Mouse (Mus musculus) urinary bladder, adult 2 months (tissue): ENCODE measurements around the gene Trappc3l. TPM values are rescaled to one million over a fixed set of nuclear protein-coding genes. Genes with fewer than 3 reads are reported as not detected.

Source experiments
- DNase-seq: peaks from one replicate; pipeline ENCODE4 v3.0.0; 2022; ENCODE audit warnings: low spot score
- polyA plus RNA-seq: library from polyadenylated mRNA; depleted of rRNA; stranded (reverse); fragments of >200 nt; gene quantifications from 2 replicates; pipeline ENCODE4 v1.2.3, GENCODE M21; 2012

Trappc3l gene
- polyA plus RNA-seq, 1 experiment = 0.07 TPM

DNA sequence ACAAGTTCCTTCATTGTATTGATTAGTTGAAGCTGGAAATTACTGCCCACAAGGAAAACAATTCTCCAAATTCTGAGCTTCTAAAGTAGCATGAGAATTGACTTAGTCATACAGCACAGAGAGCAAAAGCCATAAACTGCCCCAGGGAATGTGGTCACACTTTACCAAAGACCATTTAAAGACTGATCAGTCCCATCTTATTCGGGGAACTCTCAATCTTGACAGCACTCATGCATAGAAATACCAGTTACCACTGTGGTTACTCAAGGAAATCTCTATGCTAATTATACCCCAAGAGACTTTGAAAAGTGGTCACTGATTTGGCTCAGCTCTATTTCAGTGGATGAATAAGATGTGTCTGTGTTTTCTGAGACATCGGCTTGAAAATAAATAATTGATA lies 57.8 kb downstream of the Trappc3l start:
- no peak for DNase-seq

DNA sequence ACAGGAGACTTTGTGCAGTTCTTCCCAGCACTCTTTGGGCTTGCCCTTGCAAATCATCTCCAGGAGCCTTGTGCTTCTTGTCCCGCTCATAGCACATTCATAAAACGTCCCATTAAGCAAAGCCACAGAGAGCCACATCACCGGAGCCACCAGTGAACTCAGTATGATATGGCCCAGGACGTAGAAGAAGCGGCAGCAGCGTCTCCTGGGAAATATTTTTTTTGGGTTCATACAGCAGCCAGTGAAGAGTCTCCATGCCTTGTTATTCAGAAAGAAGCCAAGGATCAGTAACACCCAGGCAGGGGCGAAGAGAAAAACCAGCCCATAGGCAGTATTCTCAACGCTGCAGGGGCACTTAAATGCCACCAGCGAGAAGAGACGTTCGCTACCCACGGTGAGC lies 58.6 kb downstream of the Trappc3l start:
- DNase-seq = no peak

DNA sequence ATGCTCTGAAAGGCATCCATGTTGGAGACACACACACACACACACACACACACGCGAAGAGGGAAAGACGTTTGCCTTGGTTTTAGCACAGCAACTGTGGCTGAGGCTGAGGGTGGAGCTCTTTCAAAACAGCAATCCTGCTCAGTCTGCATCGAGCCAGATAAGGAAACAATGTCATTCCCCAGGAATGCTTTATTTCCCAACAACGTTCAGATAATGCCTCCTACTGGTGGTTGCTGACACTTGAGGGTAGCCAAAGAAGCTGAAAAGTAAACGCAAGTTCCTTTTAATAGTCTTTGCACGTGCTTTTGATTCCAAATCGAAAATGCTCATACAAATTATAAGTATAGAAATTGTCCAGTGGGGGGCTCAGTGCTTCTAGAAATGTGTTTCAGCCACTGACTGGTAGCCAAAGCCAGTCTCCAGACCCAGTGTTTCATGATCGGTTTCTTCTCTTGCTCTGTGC lies 59.1 kb downstream of the Trappc3l start, which contains the start of gene Calhm5:
TSS of gene Calhm5 (minus strand) at position 102 of the 466 bp plus-strand sequence.
- peak; percentile 18 for DNase-seq

DNA sequence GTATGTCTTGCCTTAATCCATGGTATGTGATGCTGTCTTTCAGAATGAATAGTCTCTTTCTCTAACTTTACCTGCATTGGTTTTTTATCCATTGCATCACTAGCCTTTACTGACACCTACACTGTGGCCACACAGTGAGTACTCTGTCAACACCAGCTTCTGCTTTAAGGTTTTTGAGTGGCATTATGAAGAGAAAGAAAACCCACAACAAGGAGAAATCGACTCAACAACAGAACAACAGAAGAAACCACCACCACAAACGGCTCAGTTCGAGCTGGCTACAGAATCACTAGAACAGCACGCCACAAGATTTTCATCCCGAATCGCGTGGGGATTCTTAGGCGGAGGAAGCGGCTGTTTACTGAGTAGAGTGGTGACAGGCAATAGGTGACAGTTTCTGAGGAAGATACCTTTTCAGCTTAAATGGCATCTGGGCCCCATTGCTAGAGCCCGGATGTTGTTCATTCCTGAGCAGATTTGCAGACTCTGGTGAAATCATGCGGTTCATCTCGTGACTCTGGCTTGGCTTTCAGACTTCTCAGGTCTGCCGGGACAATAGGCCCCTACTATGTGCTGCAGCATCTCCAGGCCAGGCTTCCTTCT lies 73.6 kb downstream of the Trappc3l start:
- no peak for DNase-seq

DNA sequence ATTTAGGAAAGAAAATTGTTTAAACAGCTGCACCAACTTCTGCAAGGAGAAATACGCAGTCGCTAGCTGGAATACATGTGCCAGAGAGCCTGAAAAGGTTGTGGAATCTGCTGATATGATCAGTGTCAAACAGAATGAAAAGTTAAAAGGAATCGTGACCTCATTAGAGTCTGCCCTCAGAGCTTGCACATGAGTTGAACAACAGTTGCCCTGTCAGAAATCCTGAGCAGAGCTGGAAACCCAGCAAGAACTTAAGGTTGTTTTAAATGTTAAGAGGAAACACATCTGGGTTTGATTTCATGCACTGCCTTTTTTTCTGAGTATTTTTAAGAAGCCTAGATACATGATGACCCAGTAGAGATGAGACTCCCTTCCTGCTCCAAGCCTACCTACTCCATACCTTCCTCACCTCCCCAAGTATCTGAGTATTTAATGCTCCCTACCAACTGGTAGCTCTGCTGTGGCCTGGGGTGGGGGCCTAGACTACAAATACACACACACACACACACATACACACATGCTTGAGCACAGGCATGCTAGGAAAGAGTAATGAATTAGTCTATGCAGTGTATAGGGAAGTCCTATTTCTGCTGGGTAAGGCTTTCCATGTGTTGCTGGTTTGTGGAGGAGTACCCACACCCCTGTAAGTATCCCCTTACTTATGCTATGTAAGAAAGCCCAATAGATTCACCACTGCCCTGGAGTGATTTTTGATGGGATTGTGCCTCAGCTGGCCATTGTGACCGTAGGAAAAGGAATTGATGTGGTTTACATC lies 74.8 kb downstream of the Trappc3l start:
- no peak for DNase-seq

DNA sequence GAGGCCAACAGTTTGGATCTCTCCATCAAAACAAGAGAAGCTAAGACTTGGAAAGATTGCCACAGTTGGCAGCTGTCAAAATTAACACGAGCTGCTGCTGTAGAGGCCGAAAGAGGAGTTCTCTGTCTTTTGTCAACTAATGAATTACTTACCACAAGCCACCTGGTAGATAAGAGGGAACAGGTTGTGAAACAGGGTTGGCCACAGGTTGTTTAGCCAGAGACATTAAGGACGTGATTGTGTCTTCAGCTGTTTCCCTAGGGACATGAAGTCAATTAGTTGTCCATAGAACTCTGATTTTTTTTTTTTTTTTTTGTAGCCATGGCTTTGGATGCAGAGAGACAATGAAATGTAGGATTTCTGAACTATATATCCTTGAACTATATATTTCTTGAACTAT lies 79.7 kb downstream of the Trappc3l start:
- DNase-seq = no peak

DNA sequence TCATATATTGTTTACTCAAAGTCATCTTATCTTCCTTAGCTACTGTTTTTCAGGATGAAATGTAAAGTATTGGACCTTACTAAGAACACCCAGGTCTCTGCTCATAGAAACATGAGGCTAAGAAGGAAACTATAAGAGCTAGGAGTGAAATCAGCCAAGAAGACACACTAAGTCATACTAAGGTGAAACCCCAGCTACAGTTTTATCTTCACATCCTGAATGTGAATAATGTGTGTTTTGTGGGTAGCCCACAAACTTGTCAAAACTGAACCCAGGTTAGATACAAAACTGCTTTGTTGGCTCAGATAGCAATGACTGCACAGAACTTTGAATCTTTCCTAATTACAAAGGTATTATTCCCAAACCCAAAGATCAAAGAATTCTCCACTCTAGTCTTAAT lies 80.4 kb downstream of the Trappc3l start:
- no peak for DNase-seq

DNA sequence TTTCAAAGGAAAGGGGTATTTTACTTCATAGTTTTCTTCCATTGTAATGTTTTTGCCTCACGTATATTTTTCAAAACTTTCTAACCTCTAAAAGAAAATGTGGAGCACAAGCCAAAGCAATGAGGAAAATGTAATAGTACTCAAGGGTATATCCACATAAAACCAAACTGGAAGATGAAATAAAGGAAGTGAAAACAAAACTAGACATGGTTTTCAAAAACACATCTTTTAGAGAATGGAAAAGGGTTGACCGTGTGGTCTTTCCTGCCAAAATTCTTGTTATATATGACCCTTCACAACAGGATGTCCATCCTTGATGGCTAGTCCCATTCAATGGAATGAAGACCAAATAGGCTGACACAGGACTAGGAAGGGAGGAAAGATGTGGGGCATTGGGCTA lies 81.0 kb downstream of the Trappc3l start:
- no peak for DNase-seq

DNA sequence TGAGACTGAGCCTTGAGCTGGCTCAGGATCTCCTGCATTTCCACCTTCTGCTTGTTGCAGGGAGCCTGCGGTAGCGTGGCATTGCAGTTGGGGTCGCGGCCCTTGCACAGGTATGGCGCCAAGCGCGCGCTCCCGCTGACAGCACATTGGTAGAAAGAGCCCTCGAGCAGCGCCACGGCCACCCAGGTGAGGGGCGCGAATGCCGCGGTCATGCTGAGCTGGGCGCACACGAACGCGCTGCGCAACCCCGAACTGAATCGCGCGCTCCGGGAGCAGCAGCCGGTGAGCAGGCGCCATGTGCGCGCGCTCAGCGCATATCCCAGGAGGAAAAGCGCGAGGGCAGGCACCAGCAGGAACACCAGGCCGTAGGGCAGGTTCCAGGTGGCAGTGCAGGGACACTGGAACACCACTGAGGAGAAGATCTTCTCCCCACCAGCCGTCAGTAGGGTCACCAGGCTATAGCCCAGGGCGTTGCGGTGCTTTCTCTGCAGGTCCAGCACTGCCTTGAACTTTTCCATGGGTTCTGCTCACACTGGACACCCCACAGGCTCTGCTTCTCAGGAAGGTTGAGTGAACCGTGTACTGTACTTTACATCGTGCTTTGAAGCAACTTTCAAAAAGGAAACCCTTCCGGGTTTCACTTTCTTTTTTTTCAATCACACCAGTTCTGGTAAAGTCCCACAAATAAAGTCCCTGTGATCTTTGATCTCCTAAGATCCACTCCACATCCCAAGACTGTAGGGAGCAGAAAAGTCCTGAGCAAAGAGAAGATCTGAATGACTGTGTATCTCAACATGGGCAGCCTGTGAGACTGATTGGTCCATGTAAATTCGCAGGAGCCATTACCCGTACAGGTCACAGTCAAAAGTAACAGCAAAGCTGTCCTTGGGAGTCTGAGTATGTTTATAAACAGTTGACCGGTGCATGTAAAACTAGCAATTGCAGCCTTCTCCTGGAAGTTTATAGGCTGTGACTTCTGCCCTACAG lies 90.3 kb downstream of the Trappc3l start, which contains the start of gene Calhm6:
TSS of gene Calhm6 (minus strand) at position 593 of the 987 bp plus-strand sequence.
- no peak for DNase-seq

DNA sequence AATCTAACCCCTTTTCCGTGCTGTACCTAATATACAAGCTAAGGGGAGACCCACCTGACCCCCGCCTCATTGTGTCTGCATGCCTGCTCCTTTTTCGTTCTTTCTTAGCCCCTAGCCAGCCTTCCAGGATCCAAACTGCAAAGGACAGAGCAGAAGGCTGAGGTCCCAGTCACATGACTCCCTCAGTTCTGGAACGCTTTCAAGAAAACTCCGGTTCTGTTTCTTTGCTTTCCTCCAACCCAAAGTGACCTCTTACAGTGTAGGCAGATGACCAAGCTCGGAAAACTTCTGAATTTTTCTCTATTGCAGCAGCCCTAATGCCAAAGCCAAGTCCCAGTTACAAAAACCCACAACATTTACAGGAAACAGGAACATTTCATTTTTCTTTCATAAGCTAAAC lies 91.0 kb downstream of the Trappc3l start:
- no peak for DNase-seq

DNA sequence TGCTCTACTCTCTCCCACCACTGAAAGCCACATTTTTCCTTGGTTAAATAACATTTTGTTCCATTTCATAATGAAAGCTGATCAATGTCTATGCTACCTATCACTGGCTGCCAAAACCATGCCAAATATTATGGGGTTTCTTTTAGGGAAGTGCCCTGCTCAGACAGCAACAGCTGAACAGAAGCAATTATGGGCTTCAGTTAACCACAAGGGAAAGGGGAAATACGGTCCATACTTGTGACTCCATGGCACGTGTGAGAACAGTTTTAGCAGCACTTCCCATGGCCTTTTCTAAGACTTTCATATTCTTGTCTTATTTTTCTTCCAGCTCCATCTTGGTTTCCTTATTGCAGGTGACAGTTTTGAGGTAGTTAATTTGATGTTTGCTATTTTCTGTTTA lies 94.0 kb downstream of the Trappc3l start:
- no peak for DNase-seq

DNA sequence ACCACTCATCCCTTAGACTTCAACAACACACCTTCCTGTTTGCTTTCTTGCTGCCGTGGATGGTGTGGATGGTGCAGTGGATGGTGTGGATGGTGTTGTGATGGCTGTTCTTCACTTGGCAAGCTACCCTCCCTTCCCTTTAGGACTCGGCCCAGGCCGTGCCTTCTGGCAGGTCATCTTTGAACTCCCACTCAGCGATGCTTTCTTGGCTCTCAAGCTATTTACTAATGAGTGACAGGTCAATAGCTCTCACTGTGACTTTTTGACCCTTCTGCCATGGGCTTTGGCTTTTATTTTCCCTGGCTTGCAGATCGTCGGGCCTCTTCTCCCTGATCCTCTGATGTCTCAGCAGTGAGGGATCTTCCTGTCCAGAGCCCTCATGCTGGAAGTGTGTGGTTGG lies 99.0 kb downstream of the Trappc3l start:
- DNase-seq = no peak

DNA sequence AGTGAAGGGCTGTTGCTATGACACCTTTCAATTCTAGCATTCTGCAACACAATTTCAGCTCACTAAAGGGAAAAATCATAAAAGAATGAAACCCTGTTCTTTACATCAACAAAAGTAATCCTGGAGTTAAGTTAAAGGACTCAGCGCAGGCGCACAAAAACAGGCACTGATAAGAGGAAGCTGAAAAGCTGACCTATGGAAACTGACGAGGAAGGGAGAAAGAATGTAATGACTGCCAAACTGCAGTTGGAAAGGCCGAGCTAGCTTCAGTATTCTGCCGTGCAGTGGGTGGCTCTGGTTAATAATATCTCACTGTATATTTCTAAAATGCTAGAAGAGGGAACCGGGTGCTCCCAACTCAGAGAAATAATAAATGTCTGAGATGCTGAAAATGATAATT lies 100.6 kb downstream of the Trappc3l start:
- DNase-seq = no peak

DNA sequence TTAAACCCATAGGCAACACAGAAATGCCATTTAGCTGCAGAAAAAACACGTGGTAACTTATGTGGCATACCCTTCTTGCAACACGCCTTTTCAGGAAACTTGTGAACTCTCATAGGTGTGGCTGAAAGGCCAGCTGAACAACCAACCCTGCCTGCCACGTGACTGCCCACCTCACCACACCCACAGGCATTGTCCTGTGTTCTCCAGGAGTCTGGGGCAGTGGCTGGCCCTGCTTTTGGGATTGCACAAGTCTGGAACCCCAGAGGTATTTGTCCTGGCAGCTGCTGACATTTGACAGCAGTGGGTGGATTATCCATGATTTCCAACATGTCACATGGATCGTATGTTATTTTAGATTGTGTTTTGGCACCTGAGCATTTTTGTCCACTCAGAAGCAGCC lies 102.4 kb downstream of the Trappc3l start:
- no peak for DNase-seq

DNA sequence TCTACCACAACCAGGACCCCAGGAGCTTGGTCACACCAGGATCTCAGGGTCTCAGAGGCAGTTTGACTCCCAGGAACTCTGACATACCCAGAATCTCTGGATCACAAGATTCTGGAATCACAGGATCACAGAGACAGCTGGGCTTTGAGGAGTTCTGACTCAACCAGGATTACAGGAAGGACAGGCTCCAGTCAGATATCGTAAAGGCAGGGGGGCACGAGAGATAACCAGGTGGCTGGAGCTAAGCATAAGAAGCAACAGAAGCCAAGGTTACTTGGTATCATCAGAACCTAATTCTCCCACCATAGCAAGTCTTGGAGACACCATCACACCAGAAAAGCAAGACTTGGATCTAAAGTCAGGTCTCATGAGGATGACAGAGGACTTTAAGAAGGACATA lies 104.3 kb downstream of the Trappc3l start:
- no peak for DNase-seq

DNA sequence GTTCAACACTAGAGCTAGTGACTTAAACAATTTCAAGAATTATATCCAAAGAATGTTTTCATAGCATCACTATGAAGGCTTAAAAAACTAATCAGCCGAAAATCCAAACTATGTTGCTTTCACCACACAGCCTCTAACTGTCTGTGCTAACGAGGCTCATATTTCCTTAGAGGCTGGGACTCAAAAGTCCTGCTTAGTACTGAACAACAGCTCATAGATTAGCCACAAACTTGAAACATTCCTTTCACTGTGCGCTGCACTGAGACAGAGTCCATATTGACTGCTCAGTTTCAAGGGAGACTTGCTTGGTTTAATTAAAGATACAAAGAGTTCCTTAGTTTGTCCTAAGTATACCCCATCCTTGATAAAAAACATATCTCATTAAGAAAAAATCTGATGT lies 112.4 kb downstream of the Trappc3l start:
- DNase-seq = no peak

DNA sequence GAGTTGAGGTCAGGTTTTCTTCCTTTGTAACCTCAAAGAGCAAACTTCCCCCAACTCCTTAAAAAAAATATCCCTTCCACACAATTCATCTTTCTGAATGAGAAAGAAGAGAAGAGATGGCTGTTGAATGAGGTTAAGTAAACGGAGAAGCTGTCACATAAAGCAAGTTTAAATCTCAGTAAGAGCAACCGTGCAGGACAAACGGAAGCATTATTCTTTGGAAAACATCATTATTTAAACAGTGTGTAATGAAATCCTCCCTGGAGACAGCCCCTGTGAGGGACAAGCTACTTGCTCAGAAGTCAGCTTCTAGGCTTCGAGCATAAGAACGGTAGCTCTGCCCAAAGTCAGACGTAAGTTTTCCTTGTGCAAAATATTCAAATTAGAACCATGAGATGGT lies 113.1 kb downstream of the Trappc3l start:
- DNase-seq = no peak

DNA sequence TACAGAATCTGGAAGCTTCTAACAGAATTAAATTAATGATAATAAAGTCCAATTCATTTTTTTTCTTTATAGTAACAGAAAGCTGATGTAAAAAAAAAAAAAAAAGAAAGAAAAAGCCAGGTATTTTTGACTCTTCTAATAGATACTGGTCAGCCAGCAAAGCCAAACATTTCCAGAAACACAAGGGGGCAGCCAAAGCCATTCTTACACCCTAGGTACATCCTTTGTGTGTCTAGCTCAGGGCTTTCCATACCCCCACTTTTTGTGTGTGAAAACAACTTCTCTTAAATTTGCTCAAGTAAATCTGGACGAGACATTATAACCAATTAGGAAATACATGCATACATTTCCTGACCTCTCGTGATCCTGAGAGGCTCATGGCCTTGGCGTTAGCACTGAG lies 114.4 kb downstream of the Trappc3l start:
- DNase-seq = no peak

DNA sequence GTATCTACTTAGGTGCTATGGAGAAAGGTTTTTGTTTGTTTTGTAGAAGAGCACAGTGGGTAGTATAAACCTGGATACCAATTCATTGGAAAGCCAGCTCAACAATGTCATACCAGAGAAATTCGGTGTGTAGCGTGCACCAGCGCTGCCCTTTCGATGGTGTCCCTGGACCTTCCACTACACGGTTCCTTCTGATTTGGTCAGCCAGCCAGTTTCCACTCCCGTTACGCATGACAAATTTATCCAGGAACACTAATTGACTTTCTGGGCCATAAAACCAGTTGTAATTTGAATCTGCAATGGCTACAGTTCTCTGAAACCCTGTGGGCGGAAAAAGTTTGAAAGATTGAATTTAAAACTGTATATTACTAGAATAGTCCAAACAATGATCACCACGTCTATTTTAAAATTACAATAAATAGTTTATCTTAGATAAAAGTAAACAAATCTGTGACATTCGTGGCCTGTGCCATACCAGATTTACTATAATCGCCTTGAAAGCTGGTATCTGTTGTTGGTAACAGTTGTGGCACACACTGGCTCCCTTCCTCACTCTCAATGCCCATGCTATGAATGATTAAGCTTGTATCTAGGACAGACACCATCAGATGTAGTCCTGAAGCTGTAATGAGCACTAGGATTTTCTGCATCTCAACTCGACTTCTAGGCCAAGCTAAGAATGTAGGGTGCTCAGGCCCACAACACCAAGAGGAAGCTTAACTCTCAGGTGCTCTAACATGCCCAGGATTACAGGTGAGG lies 118.6 kb downstream of the Trappc3l start:
- no peak for DNase-seq
